Mouse (Mus musculus) lung, embryonic 14.5 days (tissue): ENCODE results near the gene Rcc1. TPM values are rescaled to one million over a fixed set of nuclear protein-coding genes. Genes with fewer than 3 reads are reported as not detected.
A peak's percentile ranks its signal among the peaks of the same experiment; 100 is the strongest.

Experiments
- ATAC-seq: fragments of 200-750 bp; cut with Nextera tagmentation; 2 replicates; pipeline ENCODE4 v1.8.0; 2017; ENCODE audit warnings: mild to moderate bottlenecking, moderate TSS enrichment, moderate library complexity; ENCODE audit not compliant: insufficient read depth
- DNase-seq: peaks from one replicate; pipeline ENCODE4 v3.0.0-alpha.2; 2015
- H3K27ac ChIP-seq: fragments of 300-500 bp; sonication (generic); 2 replicates; pipeline ENCODE4 v1.5.1; 2014; ENCODE audit warnings: low read depth, mild to moderate bottlenecking, moderate library complexity
- H3K27me3 ChIP-seq: fragments of 300-500 bp; sonication (generic); 2 replicates; pipeline ENCODE4 v1.6.1; 2014; ENCODE audit warnings: low read length, control low read depth; ENCODE audit not compliant: insufficient read depth
- H3K36me3 ChIP-seq: fragments of 300-500 bp; sonication (generic); 2 replicates; pipeline ENCODE4 v1.6.1; 2014; ENCODE audit warnings: control low read depth; ENCODE audit not compliant: insufficient read depth
- H3K4me1 ChIP-seq: fragments of 300-500 bp; sonication (generic); 2 replicates; pipeline ENCODE4 v1.6.1; 2014; ENCODE audit warnings: antibody characterized with exemption, control low read depth; ENCODE audit not compliant: insufficient read depth
- H3K4me2 ChIP-seq: fragments of 300-500 bp; sonication (generic); 2 replicates; pipeline ENCODE4 v1.6.1; 2014; ENCODE audit warnings: mild to moderate bottlenecking
- H3K4me3 ChIP-seq: fragments of 300-500 bp; sonication (generic); 2 replicates; pipeline ENCODE4 v1.5.1; 2014; ENCODE audit warnings: low read depth, low read length
- H3K9ac ChIP-seq: fragments of 300-500 bp; sonication (generic); 2 replicates; pipeline ENCODE4 v1.6.1; 2014
- H3K9me3 ChIP-seq: fragments of 300-500 bp; sonication (generic); 2 replicates; pipeline ENCODE4 v1.6.1; 2016; ENCODE audit warnings: low read depth, low read length, control low read depth
- CTCF ChIP-seq: IDR thresholded peaks from 2 replicates; pipeline ENCODE4 v1.5.1; 2016; ENCODE audit warnings: antibody characterized with exemption, low read depth
- WGBS: fragments of 180-500 bp; shearing (Covaris S2); extraction: QIAGEN DNeasy Blood & Tissue Kit; methylation state at CpG from one replicate; pipeline ENCODE4 v1.1.7; 2014; 5-methylcytosine and 5-hydroxymethylcytosine counted together
- polyA plus RNA-seq: library from polyadenylated mRNA; unstranded; fragments of >200 nt; fragmentation: Nextera tagmentation; extraction: Ambion mirVana; gene quantifications from 2 replicates; pipeline ENCODE4 v1.2.1, GENCODE M21; 2014

Gene Rcc1
- polyA plus RNA-seq: 67.5 and 77.0 TPM in 2 replicates

DNA sequence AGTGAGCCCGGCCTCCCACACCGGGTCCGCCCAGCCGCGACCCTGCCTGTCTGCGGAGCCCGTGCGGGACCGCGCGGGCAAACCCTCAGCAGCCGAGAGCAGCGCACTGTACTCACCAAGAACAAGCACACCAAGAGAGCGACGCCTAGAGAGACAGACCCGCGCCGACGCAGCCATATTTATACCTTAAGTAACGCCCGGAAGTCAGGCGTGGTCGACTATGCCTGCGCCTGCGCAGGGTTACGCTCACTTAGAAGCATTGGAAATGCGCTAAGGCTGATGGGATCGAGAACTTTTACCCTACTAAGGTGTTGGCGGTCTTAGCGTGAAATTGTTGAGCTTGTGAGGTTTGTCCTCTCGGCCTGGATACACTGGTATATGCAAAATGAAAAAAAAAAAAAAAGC lies at the start of gene Rcc1:
Gene Rcc1 (minus strand): TSS at position 125 of the 405 bp plus-strand sequence.
- Histone ChIP-seq H3K4me3 (peak within 1 kb of the TSS; percentile 85), H3K27ac (peak within 1 kb of the TSS; percentile 94), H3K9me3 (no peaks in the 10 kb centered on the region), H3K4me2 (peak within 1 kb of the TSS; percentile 77), H3K27me3 (no peaks in the 10 kb centered on the region), H3K4me1 (peaks cover 5% of the 10 kb centered on the region; the same call in 1 of the 2 replicates), H3K36me3 (peaks cover 44% of the 10 kb centered on the region), H3K9ac (peak within 1 kb of the TSS; percentile 96)
- peak; percentile 34 for TF ChIP-seq CTCF
- DNase-seq (peak; percentile 98), ATAC-seq (peak; percentile 93)
- WGBS: under 1% methylated on average over 31 of the region's 31 CpGs

DNA sequence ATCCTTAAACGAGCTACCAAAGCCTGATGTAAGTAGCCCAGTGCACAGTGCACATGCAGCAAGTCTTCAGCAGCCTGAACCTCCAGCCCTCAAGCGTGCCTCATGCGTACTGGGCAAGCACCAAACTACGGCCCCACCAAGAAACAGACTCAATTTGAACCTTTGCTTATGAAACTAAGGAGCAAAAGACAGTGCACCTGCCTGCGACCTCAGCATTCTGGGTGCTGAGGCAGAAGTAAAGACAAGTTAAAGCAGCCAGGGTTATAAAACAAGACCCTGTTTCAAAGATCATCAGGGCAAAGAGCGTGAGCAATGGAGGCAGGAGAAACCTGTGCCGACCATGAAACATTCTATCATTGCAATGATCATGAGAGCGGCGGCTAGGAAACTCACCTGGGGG lies 47.6 kb upstream of the Rcc1 start:
- 92% methylated on average over 9 of the region's 9 CpGs for WGBS
- Histone ChIP-seq H3K4me3 (no peak overlapping the region), H3K9me3 (no peaks in the 10 kb centered on the region), H3K36me3 (no peaks in the 10 kb centered on the region), H3K9ac (no peak overlapping the region), H3K4me2 (no peak overlapping the region), H3K4me1 (peaks cover 4% of the 10 kb centered on the region; the same call in 1 of the 2 replicates), H3K27ac (no peak overlapping the region), H3K27me3 (no peaks in the 10 kb centered on the region)
- no peak for TF ChIP-seq CTCF
- ATAC-seq: no peak
- DNase-seq: no peak

DNA sequence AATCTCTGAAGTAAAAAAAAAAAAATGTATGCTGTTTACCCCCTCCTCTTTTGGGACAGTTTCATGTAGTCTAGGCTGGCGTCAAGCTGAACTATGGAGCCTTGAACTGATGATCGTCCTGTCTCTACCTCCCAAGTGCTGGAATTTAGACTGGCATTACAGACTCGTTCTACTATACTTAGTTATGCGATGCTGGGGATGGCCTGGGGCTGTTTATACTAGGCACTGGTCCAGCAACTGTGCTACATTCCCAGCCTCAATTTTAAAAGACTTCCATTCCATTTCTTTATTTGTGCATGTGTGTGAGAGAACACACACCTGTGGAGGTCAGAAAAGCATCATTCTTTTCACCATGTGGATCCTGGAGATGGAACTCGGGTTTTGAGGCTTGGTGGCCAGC lies 45.5 kb upstream of the Rcc1 start:
- H3K4me3 ChIP-seq: no peak overlapping the region
- 40% methylated on average over 5 of the region's 5 CpGs for WGBS
- no peak overlapping the region for H3K27ac ChIP-seq
- H3K27me3 ChIP-seq: no peaks in the 10 kb centered on the region
- H3K9me3 ChIP-seq: no peaks in the 10 kb centered on the region
- no peak overlapping the region for H3K9ac ChIP-seq
- peaks cover 4% of the 10 kb centered on the region; the same call in 1 of the 2 replicates for H3K4me1 ChIP-seq
- DNase-seq (peak; percentile 75), ATAC-seq (peak; percentile 33; the same call in 1 of the 2 replicates)
- no peaks in the 10 kb centered on the region for H3K36me3 ChIP-seq
- TF ChIP-seq CTCF: no peak
- no peak overlapping the region for H3K4me2 ChIP-seq

DNA sequence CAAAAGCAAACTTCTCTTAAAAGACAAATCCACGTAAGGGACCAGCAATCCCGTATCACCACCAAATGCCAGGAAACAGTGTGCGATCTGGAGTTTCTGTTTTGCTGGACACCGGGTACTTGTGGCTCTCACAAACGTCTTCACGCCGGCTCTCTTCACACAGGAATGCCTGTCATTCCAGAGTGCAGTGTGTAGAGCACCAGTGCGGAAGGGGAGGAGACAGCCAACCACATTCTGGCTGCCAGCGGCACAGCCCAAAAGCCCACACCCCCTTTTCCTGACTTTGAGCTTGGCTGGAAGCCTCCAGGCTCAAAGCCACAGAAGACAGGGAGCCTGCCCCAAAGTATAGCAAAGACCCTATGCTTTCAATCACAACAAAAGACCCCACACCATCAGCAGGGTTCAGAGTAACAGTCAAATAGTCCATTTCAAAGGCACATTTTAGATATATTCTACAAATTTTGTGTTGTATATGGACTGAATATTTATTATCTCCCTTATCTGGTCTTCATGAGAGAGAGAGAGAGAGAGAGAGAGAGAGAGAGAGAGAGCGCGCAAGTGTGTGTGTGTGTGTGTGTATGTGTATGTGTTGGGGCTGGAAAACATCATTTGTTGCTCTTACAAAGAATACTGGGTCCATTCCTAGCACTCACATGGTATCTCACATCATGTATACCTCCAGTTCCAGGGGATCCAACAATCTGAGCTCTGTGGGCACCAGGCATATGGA lies 44.8 kb upstream of the Rcc1 start:
- Histone ChIP-seq H3K4me3 (peak overlapping the region; percentile 28), H3K4me2 (peak overlapping the region; percentile 68), H3K9me3 (no peaks in the 10 kb centered on the region), H3K27me3 (no peaks in the 10 kb centered on the region), H3K36me3 (no peaks in the 10 kb centered on the region), H3K9ac (no peak overlapping the region; the same call in 1 of the 2 replicates), H3K27ac (peak overlapping the region; percentile 54), H3K4me1 (peaks cover 4% of the 10 kb centered on the region; the same call in 1 of the 2 replicates)
- no peak for TF ChIP-seq CTCF
- ATAC-seq (peak; percentile 95), DNase-seq (peak; percentile 94)
- 15% methylated on average over 11 of the region's 11 CpGs for WGBS

DNA sequence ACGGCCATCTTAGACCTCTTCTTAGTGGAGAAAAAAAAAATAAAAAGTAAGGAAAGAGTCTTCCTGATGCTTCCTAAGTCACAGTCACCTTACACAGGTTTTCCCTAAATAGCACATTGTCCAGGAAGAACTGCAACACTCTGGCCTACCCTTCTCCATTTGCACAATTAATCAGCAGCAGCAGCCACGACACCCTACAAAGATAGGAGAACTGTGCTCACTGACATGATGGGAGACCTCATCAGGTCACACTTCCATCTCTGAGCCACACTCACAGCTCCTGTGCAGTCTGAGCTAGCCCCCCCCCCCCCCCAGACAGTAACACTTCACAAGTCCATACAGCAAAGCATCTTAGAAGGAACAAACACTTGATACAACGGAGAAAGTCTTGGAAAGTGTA lies 43.7 kb upstream of the Rcc1 start:
- H3K27me3 ChIP-seq: no peaks in the 10 kb centered on the region
- no peaks in the 10 kb centered on the region for H3K9me3 ChIP-seq
- peaks cover 4% of the 10 kb centered on the region; the same call in 1 of the 2 replicates for H3K4me1 ChIP-seq
- no peak overlapping the region for H3K9ac ChIP-seq
- no peak for TF ChIP-seq CTCF
- no peak overlapping the region for H3K4me3 ChIP-seq
- 48% methylated on average over 3 of the region's 3 CpGs for WGBS
- peak overlapping the region; percentile 68 for H3K4me2 ChIP-seq
- H3K36me3 ChIP-seq: no peaks in the 10 kb centered on the region
- H3K27ac ChIP-seq: no peak overlapping the region
- ATAC-seq (no peak), DNase-seq (no peak)

DNA sequence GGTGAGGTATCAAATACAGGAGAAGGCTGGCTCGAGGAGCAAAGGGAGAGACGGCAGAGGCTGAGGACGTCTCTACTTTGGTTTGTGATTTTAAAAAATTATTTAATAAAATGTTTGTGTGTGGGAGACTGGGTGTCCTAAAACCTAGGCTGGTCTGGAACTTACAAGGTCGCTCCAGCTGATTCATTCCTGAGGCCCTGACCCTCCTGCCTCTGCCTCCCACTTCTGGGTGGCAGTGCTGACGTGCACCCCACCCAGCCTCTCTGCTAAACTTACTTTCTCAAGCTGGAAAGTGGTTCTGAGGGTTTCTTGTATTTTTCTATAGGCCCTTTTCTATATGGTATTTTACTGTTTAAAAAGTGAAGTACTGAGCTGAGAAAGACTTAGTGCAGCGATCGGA lies 42.8 kb upstream of the Rcc1 start:
- DNase-seq (no peak), ATAC-seq (no peak)
- no peak overlapping the region for H3K4me2 ChIP-seq
- 94% methylated on average over 7 of the region's 7 CpGs for WGBS
- H3K9ac ChIP-seq: no peak overlapping the region
- H3K27ac ChIP-seq: no peak overlapping the region
- no peak overlapping the region for H3K4me3 ChIP-seq
- no peaks in the 10 kb centered on the region for H3K36me3 ChIP-seq
- no peaks in the 10 kb centered on the region for H3K27me3 ChIP-seq
- no peaks in the 10 kb centered on the region for H3K9me3 ChIP-seq
- no peak for TF ChIP-seq CTCF
- H3K4me1 ChIP-seq: peaks cover 4% of the 10 kb centered on the region; the same call in 1 of the 2 replicates

DNA sequence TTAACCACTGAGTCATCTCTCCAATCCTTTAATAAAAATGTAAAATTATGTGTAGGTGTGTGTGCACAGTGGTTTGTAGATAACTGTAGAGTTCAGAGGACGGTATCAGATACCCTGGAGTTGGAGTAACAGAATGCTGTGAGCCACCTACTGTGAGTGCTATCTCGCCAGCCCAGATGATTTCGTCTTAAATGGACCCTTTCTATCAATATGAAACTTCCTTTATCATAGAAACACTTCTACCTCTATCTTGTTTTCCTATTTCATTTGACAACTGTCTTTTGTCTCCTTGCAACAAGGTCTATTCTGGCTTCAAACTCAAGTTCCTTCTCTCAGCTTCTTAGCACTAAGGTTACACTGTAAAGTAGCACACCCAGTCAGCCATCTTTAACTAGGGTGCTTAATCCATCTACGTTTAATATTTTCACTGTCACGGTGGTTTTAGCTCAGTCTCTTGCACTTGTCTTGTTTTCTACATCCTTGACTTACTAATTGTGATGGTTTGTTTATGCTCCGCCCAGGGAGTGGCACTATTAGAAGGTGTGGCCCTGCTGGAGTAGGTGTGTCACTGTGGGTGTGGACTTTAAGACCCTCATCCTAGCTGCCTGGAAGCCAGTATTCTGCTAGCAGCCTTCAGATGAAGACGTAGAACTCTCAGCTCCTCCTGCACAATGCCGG lies 37.8 kb upstream of the Rcc1 start:
- TF ChIP-seq CTCF: no peak
- Histone ChIP-seq H3K27me3 (no peaks in the 10 kb centered on the region), H3K9me3 (no peaks in the 10 kb centered on the region), H3K4me2 (no peak overlapping the region), H3K4me1 (no peaks in the 10 kb centered on the region), H3K27ac (no peak overlapping the region), H3K36me3 (peaks cover under 1% of the 10 kb centered on the region; the same call in 1 of the 2 replicates), H3K9ac (no peak overlapping the region), H3K4me3 (no peak overlapping the region)
- DNase-seq: no peak
- no peak for ATAC-seq
- WGBS: 90% methylated on average over 8 of the region's 8 CpGs
